Mouse (Mus musculus) bone marrow, adult 2 months (tissue): ENCODE data around the gene Rpl34. TPM values are rescaled to one million over a fixed set of nuclear protein-coding genes. Genes with fewer than 3 reads are reported as not detected.

Experiments
- H3K27ac ChIP-seq: fragments of 200-500 bp; 2 replicates; pipeline ENCODE4 v1.5.1; 2012; ENCODE audit warnings: low read depth, mild to moderate bottlenecking, control low read depth, inconsistent platforms, low read length; ENCODE audit not compliant: control insufficient read depth, poor library complexity, insufficient read depth
- H3K4me1 ChIP-seq: fragments of 200-500 bp; 2 replicates; pipeline ENCODE4 v1.6.1; 2011; ENCODE audit warnings: low read length; ENCODE audit not compliant: control insufficient read depth, insufficient read depth
- H3K4me3 ChIP-seq: fragments of 200-500 bp; replicated peaks from 2 replicates; pipeline ENCODE3; 2011; ENCODE audit warnings: mild to moderate bottlenecking, low read depth, low read length, control low read depth; ENCODE audit not compliant: control insufficient read depth
- CTCF ChIP-seq: fragments of 200-500 bp; IDR thresholded peaks from 2 replicates; pipeline ENCODE4 v1.5.1; 2011; ENCODE audit warnings: low read length, control low read depth; ENCODE audit not compliant: control insufficient read depth, insufficient read depth
- POLR2A ChIP-seq: fragments of 200-500 bp; IDR thresholded peaks from 2 replicates; pipeline ENCODE4 v1.6.1; 2011; ENCODE audit warnings: low read depth, mild to moderate bottlenecking, control low read depth, low read length, borderline replicate concordance; ENCODE audit not compliant: control insufficient read depth
- WGBS: fragments of 180-500 bp; shearing (Covaris S2); methylation state at CpG from one replicate; pipeline ENCODE4 v1.1.7; 2018; 5-methylcytosine and 5-hydroxymethylcytosine counted together
- polyA plus RNA-seq: library from polyadenylated mRNA; stranded (reverse); fragments of >200 nt; gene quantifications from 2 replicates; pipeline ENCODE4 v1.2.4, GENCODE M21; 2011; ENCODE audit warnings: low replicate concordance; ENCODE audit not compliant: missing spikeins, insufficient read depth, insufficient read length

Rpl34 gene
- polyA plus RNA-seq, 1 experiment: 941 TPM

DNA sequence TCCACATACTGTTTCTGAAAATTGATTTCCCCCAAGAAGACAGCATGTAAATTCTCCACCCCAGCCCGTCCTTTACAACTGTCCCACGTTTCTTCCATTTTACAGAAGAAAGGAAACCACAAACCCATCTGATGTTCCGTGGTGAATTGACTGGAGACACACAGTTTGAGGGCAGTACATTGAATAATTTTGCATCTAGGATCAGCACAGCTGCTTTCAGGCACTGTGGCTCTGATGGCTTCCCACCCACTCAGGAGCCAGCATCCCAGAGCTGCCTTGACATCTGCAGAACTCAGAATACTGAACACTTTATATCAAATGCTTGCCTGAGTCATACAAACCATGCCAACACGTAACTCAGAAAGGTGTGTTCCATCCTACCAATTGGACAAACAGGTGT lies 10.0 kb downstream of the Rpl34 start:
- WGBS: 29% methylated on average over 4 of the region's 4 CpGs
- no peak overlapping the region for H3K27ac ChIP-seq
- no peak overlapping the region for H3K4me3 ChIP-seq
- TF ChIP-seq CTCF: no peak
- no peak for TF ChIP-seq POLR2A
- H3K4me1 ChIP-seq: no peaks in the 10 kb centered on the region

DNA sequence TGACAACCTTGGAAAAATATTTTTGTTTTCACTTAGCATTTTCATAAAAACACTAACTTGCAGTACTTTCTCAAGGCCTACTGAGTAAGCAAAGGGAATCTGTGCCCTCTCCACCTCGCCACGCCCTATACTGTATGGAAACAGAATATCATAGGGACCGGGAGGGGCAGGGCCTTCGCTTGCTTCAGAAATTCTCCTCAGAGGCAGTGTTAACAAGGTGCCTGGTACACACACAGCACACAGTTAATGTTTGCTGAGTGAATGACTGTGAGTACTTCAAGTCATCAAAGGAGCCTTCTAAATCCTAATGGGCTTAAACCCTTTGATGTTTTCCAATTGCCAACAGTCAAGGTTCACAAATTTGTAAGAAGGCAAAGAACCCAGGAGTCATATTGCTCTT lies 11.3 kb downstream of the Rpl34 start:
- no peak overlapping the region for H3K27ac ChIP-seq

DNA sequence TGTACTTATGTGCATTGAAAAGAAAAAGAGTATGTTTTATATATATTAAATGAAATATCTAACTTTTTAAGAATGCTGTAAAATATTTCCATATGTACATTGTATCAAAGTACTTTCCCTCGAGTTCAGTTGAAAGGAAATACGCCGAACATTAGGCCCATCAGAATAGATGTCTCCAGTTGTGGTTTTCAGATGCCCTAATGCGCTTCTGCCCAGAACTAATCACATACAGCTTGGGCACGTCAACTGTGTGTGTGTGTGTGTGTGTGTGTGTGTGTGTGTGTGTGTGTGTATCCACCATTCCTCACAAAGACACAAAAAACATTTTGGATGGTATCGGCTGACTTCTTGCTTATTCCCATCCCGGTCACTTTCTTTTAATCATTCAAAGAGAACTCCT lies 13.6 kb downstream of the Rpl34 start:
- Histone ChIP-seq H3K4me3 (no peak overlapping the region), H3K27ac (no peak overlapping the region), H3K4me1 (no peaks in the 10 kb centered on the region)
- WGBS: 89% methylated on average over 7 of the region's 7 CpGs
- TF ChIP-seq POLR2A: no peak
- no peak for TF ChIP-seq CTCF

More for the DNA sequence above, 11.3 kb downstream of the Rpl34 start:
- H3K4me1 ChIP-seq: no peaks in the 10 kb centered on the region
- TF ChIP-seq POLR2A (no peak), CTCF (no peak)
- H3K4me3 ChIP-seq: no peak overlapping the region
- WGBS: 86% methylated on average over 4 of the region's 4 CpGs

DNA sequence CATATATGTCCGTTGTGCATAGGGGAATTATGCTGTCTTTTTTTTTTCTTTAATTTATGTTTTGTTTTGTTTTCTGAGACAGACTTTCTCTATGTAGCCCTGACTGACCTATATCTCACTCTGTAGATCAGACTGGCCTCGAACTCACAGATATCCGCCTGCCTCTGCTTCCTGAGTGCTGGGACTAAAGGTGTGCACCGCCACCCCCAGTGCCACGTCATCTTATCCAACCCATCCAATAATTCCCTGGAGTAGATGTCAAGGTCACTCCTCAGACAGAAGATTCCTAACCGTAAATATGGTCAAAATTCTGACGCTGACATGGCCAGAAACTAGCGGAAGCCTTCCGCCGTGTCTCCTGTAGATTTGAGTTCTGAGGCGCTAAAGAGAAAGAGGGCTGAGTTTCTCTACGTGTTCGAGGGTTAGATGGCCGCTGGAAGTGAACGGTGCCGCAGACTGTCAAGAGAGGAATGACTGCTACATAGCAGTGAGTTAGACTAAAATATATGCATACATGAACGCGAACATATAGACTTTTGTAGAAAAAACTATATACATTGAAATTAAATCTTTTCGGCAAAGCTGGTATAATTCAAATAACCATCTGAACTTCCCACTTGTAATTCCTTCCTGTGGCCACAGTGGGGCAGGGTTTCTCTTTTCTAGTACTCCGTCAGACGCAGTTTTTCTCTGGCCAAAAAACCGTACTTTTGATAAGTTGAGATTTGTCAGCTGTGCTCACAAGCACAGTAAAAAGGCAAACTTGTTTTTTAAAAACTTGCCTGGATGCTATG lies 15.2 kb downstream of the Rpl34 start:
- Histone ChIP-seq H3K27ac (no peak overlapping the region), H3K4me3 (peak overlapping the region; percentile 66), H3K4me1 (no peaks in the 10 kb centered on the region)
- no peak for TF ChIP-seq POLR2A
- TF ChIP-seq CTCF: no peak
- 5% methylated on average over 22 of the region's 22 CpGs for WGBS

DNA sequence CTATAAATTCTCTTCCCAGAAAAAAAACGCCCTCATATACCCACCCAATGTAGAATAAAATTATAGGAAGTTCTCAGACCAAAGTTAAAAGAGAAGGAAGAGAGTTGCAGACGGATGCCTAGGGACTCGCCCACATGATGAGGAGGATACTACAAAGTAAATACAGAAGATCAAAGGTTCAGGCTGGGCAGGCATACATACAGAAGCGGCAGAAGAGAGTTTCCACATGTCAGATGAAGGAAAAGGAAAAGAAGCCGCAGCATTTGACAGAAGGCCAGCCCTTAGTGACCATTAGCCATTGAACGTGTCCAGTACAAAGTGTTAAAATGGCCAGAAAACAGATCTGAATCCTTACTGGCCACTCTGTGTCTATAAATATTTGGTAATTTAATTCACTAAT lies 17.3 kb downstream of the Rpl34 start:
- Histone ChIP-seq H3K4me1 (no peaks in the 10 kb centered on the region), H3K27ac (no peak overlapping the region), H3K4me3 (no peak overlapping the region)
- TF ChIP-seq CTCF (no peak), POLR2A (no peak)
- 61% methylated on average over 6 of the region's 6 CpGs for WGBS

DNA sequence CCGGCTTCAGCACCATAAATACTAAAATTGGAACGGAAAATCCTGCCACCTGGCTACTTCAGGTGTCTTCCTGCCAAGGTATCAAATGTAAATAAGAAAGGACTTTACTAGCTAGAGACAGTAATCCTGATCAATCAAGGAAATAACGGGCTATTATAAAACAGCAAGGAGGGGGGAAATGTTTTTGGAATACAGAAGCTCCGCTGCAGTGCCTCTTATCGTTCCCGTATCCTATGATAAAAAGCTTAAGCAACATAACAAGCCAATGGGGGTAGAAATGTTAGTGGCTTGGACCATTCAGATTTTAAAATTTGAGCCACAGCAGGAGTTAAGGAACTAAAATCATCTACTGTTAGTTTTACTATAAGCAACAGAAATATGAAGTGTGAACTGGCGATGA lies 20.1 kb downstream of the Rpl34 start:
- WGBS: 56% methylated on average over 7 of the region's 7 CpGs
- TF ChIP-seq POLR2A (no peak), CTCF (no peak)
- no peak overlapping the region for H3K4me3 ChIP-seq
- no peaks in the 10 kb centered on the region; the same call in 1 of the 2 replicates for H3K4me1 ChIP-seq
- H3K27ac ChIP-seq: no peak overlapping the region

DNA sequence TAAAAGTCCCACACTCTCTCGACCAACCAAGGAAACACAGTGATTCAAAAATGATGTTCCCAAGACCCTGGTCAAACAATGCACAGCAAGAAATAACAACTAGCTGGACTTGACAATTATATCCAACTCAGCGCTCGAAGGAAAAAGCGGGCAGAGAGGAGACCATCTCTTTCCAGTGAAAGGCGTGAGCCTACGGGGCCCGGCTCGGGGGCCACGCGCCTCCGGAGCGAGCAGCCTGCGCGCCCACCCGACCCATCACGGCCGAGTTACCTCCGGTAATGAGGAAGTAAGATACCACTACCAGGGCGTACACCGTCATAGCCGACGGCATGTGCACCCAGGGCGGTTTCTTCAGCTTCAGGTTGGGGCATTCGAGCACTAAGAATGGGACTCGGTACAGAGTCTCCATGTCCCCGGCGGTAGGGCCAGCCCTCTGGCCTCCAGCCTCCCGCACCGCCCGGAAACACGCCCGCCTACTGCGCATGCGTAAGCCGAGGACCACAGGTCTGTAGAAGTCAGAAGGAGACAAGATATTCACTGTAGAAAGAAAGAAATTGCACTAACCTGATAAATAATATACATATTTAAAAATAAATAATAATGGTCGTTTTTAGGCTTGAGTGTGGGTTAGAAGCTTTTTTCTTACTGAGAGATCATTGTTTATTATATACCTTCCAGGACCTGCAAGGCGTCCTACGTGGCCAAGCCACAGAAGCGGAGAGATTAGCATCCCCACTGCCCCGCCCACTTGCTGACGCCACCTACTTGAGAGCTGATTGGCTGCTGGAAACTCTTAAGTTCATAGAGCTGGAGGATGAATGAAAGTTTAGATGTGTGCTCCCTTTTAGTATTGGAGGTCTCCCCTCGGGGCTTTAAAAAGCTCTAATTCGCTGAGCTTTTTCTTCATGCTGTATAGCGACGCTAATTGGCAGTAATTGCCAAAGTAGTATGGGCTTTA lies 21.0 kb downstream of the Rpl34 start, which contains the start of gene Ostc:
TSS of gene Ostc (minus strand) at position 478 of the 958 bp plus-strand sequence.
- Histone ChIP-seq H3K27ac (peak within 1 kb of the TSS; percentile 69), H3K4me3 (peak within 1 kb of the TSS; percentile 95), H3K4me1 (no peaks in the 10 kb centered on the region; the same call in 1 of the 2 replicates)
- under 1% methylated on average over 45 of the region's 45 CpGs for WGBS
- TF ChIP-seq CTCF (no peak), POLR2A (peak; percentile 91; the same call in 1 of the 2 replicates)

DNA sequence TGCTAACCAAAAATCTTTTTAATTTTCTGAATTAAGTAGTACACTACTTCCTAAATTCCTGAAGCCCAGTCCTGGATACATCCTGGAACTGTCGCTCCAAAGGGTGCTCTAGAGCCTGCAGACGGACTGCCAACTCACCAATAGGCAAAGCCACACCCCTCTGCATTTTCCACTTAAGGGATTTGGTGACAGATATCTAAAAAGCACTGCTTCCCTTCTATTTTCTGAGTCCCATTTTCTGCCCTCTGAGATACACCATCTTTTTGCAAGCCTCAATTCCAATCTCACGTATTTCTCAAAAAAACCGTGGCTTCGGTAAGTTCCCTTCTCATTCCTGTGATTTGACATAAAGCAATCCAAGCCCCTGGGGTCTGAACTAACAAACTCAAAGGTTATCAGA lies 21.7 kb downstream of the Rpl34 start:
- 2% methylated on average over 5 of the region's 5 CpGs for whole genome bisulfite sequencing
- TF ChIP-seq CTCF (no peak), POLR2A (no peak)
- no peaks in the 10 kb centered on the region; the same call in 1 of the 2 replicates for H3K4me1 ChIP-seq
- H3K27ac ChIP-seq: no peak overlapping the region
- peak overlapping the region; percentile 95 for H3K4me3 ChIP-seq
